Mouse (Mus musculus) frontal cortex, postnatal 36 days (tissue): ENCODE data around the gene Hsdl2.
"Not testable (repeated sequence)": the region's sequence is repeated elsewhere in the genome, so short reads cannot be mapped to it uniquely, and the experiment has no call there.

Experiments
- DNase-seq, 2 experiments: peaks; one replicate each; pipeline ENCODE4 v3.0.0; 2022; ENCODE audit warnings: low spot score in 2 of 2

The Hsdl2 gene

GRCm38 (mm10) chr4:59581314-59582185, at the start of gene Hsdl2:
Hsdl2 (plus strand) TSS chr4:59581563.
- peak; percentile 97 to 99 for DNase-seq

GRCm38 (mm10) chr4:59533268-59533667, 48.1 kb upstream of the Hsdl2 start:
- DNase-seq, result no peak

GRCm38 (mm10) chr4:59535624-59536023, 45.7 kb upstream of the Hsdl2 start:
- DNase-seq, result no peak

GRCm38 (mm10) chr4:59536281-59536680, 45.1 kb upstream of the Hsdl2 start:
- DNase-seq, result no peak

- no peak for DNase-seq
Measured at GRCm38 (mm10) chr4:59543006-59543405, 38.4 kb upstream of the Hsdl2 start.

- no peak for DNase-seq
Measured at GRCm38 (mm10) chr4:59544654-59545053, 36.7 kb upstream of the Hsdl2 start.

- DNase-seq, result no peak
Measured at GRCm38 (mm10) chr4:59546285-59547071, 34.9 kb upstream of the Hsdl2 start.

GRCm38 (mm10) chr4:59547136-59547889, 34.0 kb upstream of the Hsdl2 start:
- DNase-seq, result peak in 1 of 2 experiments; percentile 7

- no peak for DNase-seq
Measured at GRCm38 (mm10) chr4:59548011-59548559, 33.3 kb upstream of the Hsdl2 start.

- peak; percentile 57 to 61 for DNase-seq
Measured at GRCm38 (mm10) chr4:59548560-59549174, 32.7 kb upstream of the Hsdl2 start.

GRCm38 (mm10) chr4:59549175-59549976, 32.0 kb upstream of the Hsdl2 start, which contains the start of gene Ptbp3:
Ptbp3 (minus strand) TSS chr4:59549364.
- peak; percentile 81 for DNase-seq

- DNase-seq, result no peak
Measured at GRCm38 (mm10) chr4:59549977-59550560, 31.3 kb upstream of the Hsdl2 start.

- no peak for DNase-seq
Measured at GRCm38 (mm10) chr4:59551901-59552300, 29.5 kb upstream of the Hsdl2 start.

GRCm38 (mm10) chr4:59552835-59553234, 28.5 kb upstream of the Hsdl2 start:
- DNase-seq, result no peak

GRCm38 (mm10) chr4:59553576-59553975, 27.8 kb upstream of the Hsdl2 start:
- no peak for DNase-seq

- DNase-seq, result no peak
Measured at GRCm38 (mm10) chr4:59555177-59555576, 26.2 kb upstream of the Hsdl2 start.

GRCm38 (mm10) chr4:59557343-59557742, 24.0 kb upstream of the Hsdl2 start:
- DNase-seq, result not testable (repeated sequence)

- DNase-seq, result no peak
Measured at GRCm38 (mm10) chr4:59558096-59558720, 23.2 kb upstream of the Hsdl2 start.

- DNase-seq, result no peak
Measured at GRCm38 (mm10) chr4:59560141-59560540, 21.2 kb upstream of the Hsdl2 start.
